Mouse (Mus musculus) brain, embryonic 14.5 days (tissue): ENCODE data around the gene Rab22a.

Experiments
- CTCF ChIP-seq: fragments of 200-500 bp; IDR thresholded peaks from 2 replicates; pipeline ENCODE4 v1.5.1; 2012; ENCODE audit warnings: inconsistent platforms, mild to moderate bottlenecking, moderate library complexity, borderline replicate concordance; ENCODE audit not compliant: insufficient read depth, insufficient read length; ENCODE audit errors: extremely low read depth
- POLR2A ChIP-seq: fragments of 200-500 bp; IDR thresholded peaks from 2 replicates; pipeline ENCODE4 v1.6.1; 2012; ENCODE audit warnings: mild to moderate bottlenecking, inconsistent platforms, borderline replicate concordance; ENCODE audit not compliant: poor library complexity, insufficient read depth, insufficient read length, severe bottlenecking; ENCODE audit errors: extremely low read depth

DNA sequence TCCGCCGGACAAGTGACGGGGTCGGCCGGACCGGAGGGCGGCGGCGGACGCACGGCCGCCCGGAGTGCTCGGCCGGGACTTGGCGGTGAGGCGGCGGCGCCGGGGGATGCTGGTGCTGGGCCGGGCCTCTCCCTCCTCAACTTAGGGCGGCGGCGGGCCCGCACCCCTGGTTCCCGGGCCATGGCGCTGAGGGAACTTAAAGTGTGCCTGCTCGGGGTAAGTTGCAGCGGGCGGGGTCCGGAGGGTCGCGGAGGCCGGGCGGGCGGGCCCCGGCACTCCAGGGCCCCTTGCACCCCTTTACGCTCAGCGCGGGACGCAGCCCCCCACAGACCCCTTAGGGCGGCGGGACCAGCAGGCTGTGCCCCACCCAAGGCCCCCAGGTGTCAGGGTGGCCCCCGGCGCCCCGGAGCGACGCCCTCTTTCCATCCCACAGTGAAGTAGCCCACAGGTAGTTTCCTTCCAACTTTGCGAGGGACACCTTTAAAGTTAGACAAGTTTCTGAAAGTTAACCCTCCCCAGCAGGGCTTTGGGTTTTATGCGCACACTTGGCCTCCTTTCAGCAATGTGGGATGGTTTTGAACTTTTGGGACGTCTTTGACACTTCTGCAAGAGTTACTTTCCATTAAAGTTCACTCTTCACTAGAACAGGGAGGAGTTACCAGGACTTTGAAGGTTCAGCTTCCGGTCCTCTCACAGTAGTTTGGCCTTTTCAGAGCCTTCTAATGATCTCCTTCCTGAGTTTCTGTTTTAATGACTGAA is 545 bp downstream of the Rab22a start:
- no peak for TF ChIP-seq CTCF
- no peak for TF ChIP-seq POLR2A
